Mouse (Mus musculus): ENCODE data around the gene Parp8. TPM values are rescaled to one million over a fixed set of nuclear protein-coding genes. Genes with fewer than 3 reads are reported as not detected.
"Not testable (repeated sequence)": the region's sequence is repeated elsewhere in the genome, so short reads cannot be mapped to it uniquely, and the experiment has no call there.

Gene Parp8
- polyA plus RNA-seq, 1 experiment from 2014 or later = 25.8 TPM

DNA sequence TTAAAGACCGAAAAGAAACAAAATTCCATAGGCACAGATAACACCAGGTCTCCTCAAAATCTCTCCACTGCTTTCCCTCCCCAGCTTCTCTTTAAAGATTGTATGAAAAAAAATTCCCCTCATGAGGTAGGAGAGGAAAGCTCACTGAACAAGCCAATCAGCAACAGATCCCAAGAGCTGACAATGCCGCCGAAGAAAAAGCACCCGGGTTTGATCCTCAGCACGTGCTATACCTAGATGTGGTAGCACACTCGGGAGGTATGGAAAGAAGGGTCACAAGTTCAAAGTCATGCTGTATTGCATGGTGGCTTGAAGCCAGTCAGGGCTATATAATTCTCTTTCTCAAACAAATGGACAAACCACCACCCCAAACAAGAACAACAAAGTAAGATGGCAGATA lies 76.3 kb downstream of the Parp8 start:
- Histone ChIP-seq H3K4me1 (replicated peaks) (0 out of 2 replicates have a peak, but pooled peaks cover 3% of the 10 kb centered on the region), H3K9ac (no peak overlapping the region), H3K9me3 (no peaks in the 10 kb centered on the region), H3K36me3 (no peaks in the 10 kb centered on the region), H3K4me2 (no peak overlapping the region), H3K27ac (no peak overlapping the region), H3K4me3 (no peak overlapping the region), H3K27me3 (no peaks in the 10 kb centered on the region)
- no peak for ATAC-seq (ENCODE audit: low FRiP score)
- WGBS = 92% methylated on average over 6 of the region's 6 CpGs

GRCm38 (mm10) chr13:116948299-116948659 lies 77.1 kb downstream of the Parp8 start:
- Histone ChIP-seq H3K36me3 (no peaks in the 10 kb centered on the region), H3K27me3 (no peaks in the 10 kb centered on the region), H3K9ac (no peak overlapping the region), H3K9me3 (no peaks in the 10 kb centered on the region), H3K27ac (no peak overlapping the region), H3K4me2 (no peak overlapping the region), H3K4me1 (replicated peaks) (0 out of 2 replicates have a peak, but pooled peaks cover 3% of the 10 kb centered on the region), H3K4me3 (no peak overlapping the region)
- 74% methylated on average over 5 of the region's 5 CpGs for WGBS
- ATAC-seq (ENCODE audit: low FRiP score) = no peak

- H3K4me2 ChIP-seq = no peak overlapping the region
- no peaks in the 10 kb centered on the region for H3K9me3 ChIP-seq
- no peak overlapping the region for H3K27ac ChIP-seq
- no peak overlapping the region for H3K9ac ChIP-seq
- H3K4me3 ChIP-seq = no peak overlapping the region
- no peaks in the 10 kb centered on the region for H3K36me3 ChIP-seq
- H3K27me3 ChIP-seq = no peaks in the 10 kb centered on the region
- no peak for ATAC-seq (ENCODE audit: low FRiP score)
- H3K4me1 ChIP-seq (replicated peaks) = 0 out of 2 replicates have a peak, but pooled peaks cover 3% of the 10 kb centered on the region
- WGBS = 75% methylated on average over 9 of the region's 9 CpGs
These were observed 77.6 kb downstream of the Parp8 start for GRCm38 (mm10) chr13:116947611-116948298.

DNA sequence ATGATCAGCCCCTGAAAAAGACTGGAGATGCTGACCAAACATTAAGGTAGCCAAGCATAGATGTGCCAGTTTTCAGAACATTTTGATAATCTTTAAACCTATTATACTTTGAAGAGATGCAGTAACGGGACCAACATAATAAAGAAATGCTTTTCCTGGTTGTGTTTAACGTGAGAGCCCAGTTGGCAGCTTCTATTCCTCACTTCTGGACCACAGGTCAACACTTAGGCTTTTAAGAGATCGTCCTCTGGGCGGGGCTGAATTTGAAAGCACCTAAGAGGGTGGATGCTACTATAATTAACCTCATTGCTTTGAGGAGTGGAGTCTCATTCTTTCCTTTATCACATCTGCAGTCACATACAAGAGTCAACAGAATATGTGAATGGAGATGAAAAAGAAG lies 78.8 kb downstream of the Parp8 start:
- Histone ChIP-seq H3K4me2 (no peak overlapping the region), H3K27me3 (no peaks in the 10 kb centered on the region), H3K9me3 (no peaks in the 10 kb centered on the region), H3K4me1 (replicated peaks) (peaks cover 6% of the 10 kb centered on the region), H3K9ac (no peak overlapping the region), H3K27ac (no peak overlapping the region), H3K36me3 (no peaks in the 10 kb centered on the region), H3K4me3 (no peak overlapping the region)
- WGBS = 77% methylated on average over 4 of the region's 4 CpGs
- no peak for ATAC-seq (ENCODE audit: low FRiP score)

- Histone ChIP-seq H3K4me1 (replicated peaks) (peaks cover 19% of the 10 kb centered on the region), H3K36me3 (no peaks in the 10 kb centered on the region), H3K27me3 (no peaks in the 10 kb centered on the region), H3K4me3 (no peak overlapping the region), H3K9me3 (no peaks in the 10 kb centered on the region), H3K9ac (no peak overlapping the region), H3K4me2 (no peak overlapping the region), H3K27ac (peak overlapping the region; percentile 5; the same call in 1 of the 2 replicates)
- peak; percentile 68; the same call in 1 of the 2 replicates for ATAC-seq (ENCODE audit: low FRiP score)
- 69% methylated on average over 13 of the region's 13 CpGs for WGBS
These were observed 83.9 kb downstream of the Parp8 start for GRCm38 (mm10) chr13:116941280-116942015.

GRCm38 (mm10) chr13:116940761-116941160 lies 84.6 kb downstream of the Parp8 start:
- 81% methylated on average over 7 of the region's 7 CpGs for WGBS
- no peaks in the 10 kb centered on the region for H3K36me3 ChIP-seq
- no peaks in the 10 kb centered on the region for H3K27me3 ChIP-seq
- H3K4me1 ChIP-seq (replicated peaks) = peaks cover 19% of the 10 kb centered on the region
- no peak overlapping the region for H3K4me3 ChIP-seq
- no peak overlapping the region for H3K9ac ChIP-seq
- H3K27ac ChIP-seq = 0 out of 2 replicates have a peak overlapping the region, but pooled peaks have one; percentile 19
- ATAC-seq (ENCODE audit: low FRiP score) = no peak
- H3K4me2 ChIP-seq = no peak overlapping the region
- no peaks in the 10 kb centered on the region for H3K9me3 ChIP-seq

- not testable (repeated sequence) for H3K27me3 ChIP-seq; ATAC-seq (ENCODE audit: low FRiP score)
These were observed 88.3 kb downstream of the Parp8 start for GRCm38 (mm10) chr13:116937019-116937418.

DNA sequence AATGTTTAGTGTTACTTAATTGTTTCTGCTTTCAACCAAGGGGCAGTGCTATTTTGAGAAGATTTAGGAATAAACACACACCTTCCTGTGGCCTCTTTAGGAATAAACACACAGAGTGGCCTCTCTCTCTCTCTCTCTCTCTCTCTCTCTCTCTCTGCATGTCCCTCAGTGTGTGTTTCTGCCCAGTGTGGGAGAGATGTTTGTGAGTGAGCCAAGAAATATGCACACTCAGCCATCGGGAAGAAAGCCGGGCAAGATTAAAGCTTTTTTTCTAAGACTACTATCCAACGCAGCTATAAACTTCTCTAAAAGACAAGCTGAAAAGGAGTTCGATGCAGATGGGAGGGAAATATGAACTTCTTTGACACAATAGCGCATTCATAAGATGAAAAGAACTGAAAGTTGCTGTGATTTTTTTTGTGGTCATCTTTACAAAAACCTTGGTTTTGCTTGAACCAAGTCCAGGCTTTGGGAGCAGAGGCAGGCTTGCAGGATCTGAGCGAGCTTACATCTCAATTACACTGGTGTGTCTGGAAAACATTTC lies 107.9 kb downstream of the Parp8 start:
- Histone ChIP-seq H3K9ac (no peak overlapping the region), H3K9me3 (no peaks in the 10 kb centered on the region), H3K4me2 (no peak overlapping the region), H3K4me1 (replicated peaks) (no peaks in the 10 kb centered on the region), H3K4me3 (no peak overlapping the region), H3K27ac (no peak overlapping the region), H3K27me3 (no peaks in the 10 kb centered on the region), H3K36me3 (0 out of 2 replicates have a peak, but pooled peaks cover 8% of the 10 kb centered on the region)
- 81% methylated on average over 6 of the region's 6 CpGs for WGBS
- no peak for ATAC-seq (ENCODE audit: low FRiP score)

More at GRCm38 (mm10) chr13:116937019-116937418, 88.3 kb downstream of the Parp8 start:
- not testable (repeated sequence) for H3K9ac ChIP-seq, H3K27ac ChIP-seq, H3K4me3 ChIP-seq, H3K9me3 ChIP-seq, H3K36me3 ChIP-seq, H3K4me2 ChIP-seq
- peaks cover 19% of the 10 kb centered on the region for H3K4me1 ChIP-seq (replicated peaks)
- WGBS = 90% methylated on average over 3 of the region's 3 CpGs

DNA sequence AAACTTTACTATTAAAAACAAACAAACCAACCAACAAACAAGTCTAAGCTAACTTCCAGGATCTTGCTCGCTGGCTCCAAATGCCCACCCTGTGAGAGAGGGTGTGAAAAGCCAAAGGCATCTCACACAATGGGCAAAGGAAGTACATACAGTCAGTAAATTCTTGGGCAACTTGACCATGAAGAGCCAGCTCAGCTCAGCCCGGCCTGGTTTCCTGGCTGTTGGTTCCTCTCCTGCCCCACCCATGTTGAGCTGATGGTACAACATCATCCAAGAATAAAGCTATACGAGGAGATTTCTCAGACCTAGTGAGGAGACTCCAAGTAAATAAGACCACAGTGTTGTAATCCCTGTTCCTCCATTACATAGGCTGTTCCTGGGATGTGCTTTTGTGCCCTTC lies 117.1 kb downstream of the Parp8 start:
- no peaks in the 10 kb centered on the region for H3K4me1 ChIP-seq (replicated peaks)
- H3K27me3 ChIP-seq = no peaks in the 10 kb centered on the region
- no peak overlapping the region for H3K4me2 ChIP-seq
- no peak for ATAC-seq (ENCODE audit: low FRiP score)
- no peaks in the 10 kb centered on the region for H3K9me3 ChIP-seq
- H3K9ac ChIP-seq = no peak overlapping the region
- no peaks in the 10 kb centered on the region; the same call in 1 of the 2 replicates for H3K36me3 ChIP-seq
- WGBS = 87% methylated on average over 3 of the region's 3 CpGs
- H3K27ac ChIP-seq = no peak overlapping the region
- H3K4me3 ChIP-seq = no peak overlapping the region

DNA sequence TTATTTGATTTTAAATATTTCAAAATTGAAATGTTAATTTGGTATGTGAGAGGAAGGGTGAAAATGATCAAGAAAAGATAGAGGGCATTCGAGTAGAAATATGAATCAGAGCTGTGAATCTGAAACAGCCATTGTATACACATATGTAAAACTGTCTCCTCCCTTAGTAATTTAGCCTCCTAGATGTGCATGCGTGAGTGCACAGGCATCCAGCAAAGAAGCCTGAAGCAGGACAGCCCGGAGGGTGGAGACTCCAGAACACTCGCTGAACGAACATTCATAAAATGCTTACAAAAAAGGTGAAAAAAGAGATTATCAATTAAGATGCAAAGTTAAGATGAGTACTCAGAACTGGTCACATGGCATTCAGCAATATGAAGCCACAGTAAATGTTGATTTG lies 121.9 kb downstream of the Parp8 start:
- Histone ChIP-seq H3K27ac (no peak overlapping the region), H3K9me3 (no peaks in the 10 kb centered on the region), H3K4me3 (no peak overlapping the region), H3K4me2 (no peak overlapping the region), H3K27me3 (no peaks in the 10 kb centered on the region), H3K4me1 (replicated peaks) (no peaks in the 10 kb centered on the region), H3K9ac (no peak overlapping the region), H3K36me3 (peaks cover 14% of the 10 kb centered on the region)
- ATAC-seq (ENCODE audit: low FRiP score) = no peak
- WGBS = 78% methylated on average over 5 of the region's 5 CpGs

DNA sequence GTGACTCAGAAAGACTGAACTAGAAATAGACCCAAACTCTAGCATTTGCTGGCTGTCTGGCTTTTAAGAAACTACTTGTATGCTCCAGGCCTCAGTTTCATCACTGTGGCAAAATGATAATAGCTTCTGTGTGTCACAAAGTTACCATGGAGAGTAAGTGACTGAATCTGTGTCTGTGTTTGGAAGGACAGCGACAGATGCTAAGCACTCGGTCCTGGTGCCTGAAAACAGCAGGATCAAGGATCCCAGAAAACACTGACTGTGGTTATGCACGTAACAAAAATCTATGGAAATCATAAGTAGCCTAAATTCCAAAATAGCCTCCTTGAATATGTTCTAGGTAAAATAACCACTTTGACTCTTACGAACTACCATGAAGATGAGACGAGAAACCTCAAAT lies 126.9 kb downstream of the Parp8 start:
- no peaks in the 10 kb centered on the region for H3K27me3 ChIP-seq
- no peak overlapping the region for H3K4me3 ChIP-seq
- no peak overlapping the region for H3K27ac ChIP-seq
- no peak overlapping the region for H3K4me2 ChIP-seq
- WGBS = 89% methylated on average over 5 of the region's 5 CpGs
- ATAC-seq (ENCODE audit: low FRiP score) = no peak
- no peaks in the 10 kb centered on the region for H3K4me1 ChIP-seq (replicated peaks)
- H3K9ac ChIP-seq = no peak overlapping the region
- H3K9me3 ChIP-seq = no peaks in the 10 kb centered on the region
- peaks cover 26% of the 10 kb centered on the region for H3K36me3 ChIP-seq

- Histone ChIP-seq H3K4me2 (no peak overlapping the region), H3K36me3 (peaks cover 26% of the 10 kb centered on the region), H3K9me3 (no peaks in the 10 kb centered on the region), H3K4me1 (replicated peaks) (no peaks in the 10 kb centered on the region), H3K27ac (no peak overlapping the region), H3K27me3 (no peaks in the 10 kb centered on the region), H3K9ac (no peak overlapping the region), H3K4me3 (no peak overlapping the region)
- 96% methylated on average over 1 of the region's 1 CpGs for WGBS
- ATAC-seq (ENCODE audit: low FRiP score) = no peak
These were observed 127.6 kb downstream of the Parp8 start for GRCm38 (mm10) chr13:116897711-116898110.
